Mouse (Mus musculus) ES-Bruce4 (cell line): ENCODE results near the gene Gm9747. TPM values are rescaled to one million over a fixed set of nuclear protein-coding genes. Genes with fewer than 3 reads are reported as not detected.

ENCODE experiments used
- H3K27ac ChIP-seq: 2 replicates; pipeline ENCODE4 v1.5.1; 2012; ENCODE audit warnings: low read length, inconsistent platforms; ENCODE audit not compliant: insufficient read depth
- H3K27me3 ChIP-seq: 2 replicates; pipeline ENCODE4 v1.6.1; 2012; ENCODE audit warnings: mild to moderate bottlenecking, low read length, inconsistent platforms; ENCODE audit not compliant: control insufficient read depth, poor library complexity, insufficient read depth, severe bottlenecking
- H3K36me3 ChIP-seq: 2 replicates; pipeline ENCODE4 v1.6.1; 2012; ENCODE audit warnings: inconsistent platforms, mild to moderate bottlenecking, low read length, moderate library complexity; ENCODE audit not compliant: control insufficient read depth, poor library complexity, insufficient read depth, severe bottlenecking
- H3K4me1 ChIP-seq: one replicate; pipeline ENCODE4 v1.8.1; 2011; ENCODE audit warnings: low read length; ENCODE audit not compliant: control insufficient read depth, insufficient read depth
- H3K4me3 ChIP-seq: 2 replicates; pipeline ENCODE4 v1.5.1; 2011; ENCODE audit warnings: low read depth, mild to moderate bottlenecking, low read length
- H3K9ac ChIP-seq: 2 replicates; pipeline ENCODE4 v1.6.1; 2012; ENCODE audit warnings: low read depth, mild to moderate bottlenecking, inconsistent platforms; ENCODE audit not compliant: poor library complexity, severe bottlenecking
- H3K9me3 ChIP-seq: replicated peaks from 2 replicates; pipeline ENCODE4 v1.6.1; 2012; ENCODE audit warnings: mild to moderate bottlenecking, low read length, inconsistent platforms; ENCODE audit not compliant: control insufficient read depth, poor library complexity, insufficient read depth, severe bottlenecking
- CTCF ChIP-seq: IDR thresholded peaks from one replicate; pipeline ENCODE4 v1.8.1; 2011; ENCODE audit warnings: low read depth, low read length
- EP300 ChIP-seq: IDR thresholded peaks from 2 replicates; pipeline ENCODE4 v1.6.1; 2011; ENCODE audit warnings: low read depth, low read length; ENCODE audit not compliant: insufficient read depth
- POLR2A ChIP-seq: IDR thresholded peaks from one replicate; pipeline ENCODE4 v1.8.1; 2011; ENCODE audit warnings: low read length; ENCODE audit not compliant: insufficient read depth
- polyA plus RNA-seq: library from polyadenylated mRNA; stranded (reverse); fragments of >200 nt; gene quantifications from 2 replicates; pipeline ENCODE4 v1.2.4, GENCODE M21; 2011; ENCODE audit warnings: low read depth; ENCODE audit not compliant: missing spikeins, insufficient read depth, insufficient read length

Gm9747 gene
- polyA plus RNA-seq, 1 experiment, result not detected

- Histone ChIP-seq H3K9me3 (no peaks in the 10 kb centered on the region), H3K4me3 (no peak overlapping the region), H3K9ac (no peak overlapping the region), H3K36me3 (no peaks in the 10 kb centered on the region), H3K27ac (no peak overlapping the region), H3K27me3 (no peaks in the 10 kb centered on the region), H3K4me1 (no peaks in the 10 kb centered on the region)
- no peak for TF ChIP-seq POLR2A
- TF ChIP-seq CTCF, result no peak
- TF ChIP-seq EP300, result no peak
Measured at GRCm38 (mm10) chr1:82234616-82235015, 1.7 kb downstream of the Gm9747 start.

DNA sequence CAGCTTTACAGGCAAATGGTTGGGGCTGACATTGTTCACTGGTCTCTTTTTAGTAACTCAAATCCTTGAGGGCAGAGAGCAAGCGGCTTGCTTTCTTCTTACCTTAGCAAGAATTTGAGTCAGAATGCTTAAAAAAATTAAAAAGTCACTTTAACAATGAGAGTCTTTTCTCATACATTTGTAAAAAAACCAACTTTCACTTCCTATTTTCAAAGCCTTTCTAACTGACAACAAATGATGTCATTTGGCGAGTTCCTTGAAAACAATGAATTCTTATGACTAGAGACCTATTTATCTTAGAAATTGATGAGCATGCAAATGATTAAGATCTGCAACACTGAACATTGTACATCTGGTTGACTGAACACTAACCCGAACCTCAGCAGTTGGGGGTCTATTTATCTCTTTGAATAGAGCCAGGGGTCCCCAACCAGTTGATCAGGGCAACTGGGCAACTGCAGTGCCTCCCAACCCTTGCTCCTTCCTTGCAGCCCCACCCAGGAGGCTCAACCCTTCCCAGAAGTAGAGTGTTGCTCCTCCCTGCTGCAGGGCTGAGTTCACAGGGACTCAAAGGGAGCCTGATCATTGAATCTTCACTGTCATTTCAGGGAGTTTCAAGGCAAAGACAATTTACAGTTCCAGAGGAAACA is 2.7 kb downstream of the Gm9747 start:
- Histone ChIP-seq H3K4me3 (no peak overlapping the region), H3K36me3 (no peaks in the 10 kb centered on the region), H3K27ac (no peak overlapping the region), H3K9me3 (no peaks in the 10 kb centered on the region), H3K4me1 (no peaks in the 10 kb centered on the region), H3K9ac (no peak overlapping the region), H3K27me3 (no peaks in the 10 kb centered on the region)
- TF ChIP-seq EP300 (no peak), CTCF (no peak), POLR2A (no peak)

DNA sequence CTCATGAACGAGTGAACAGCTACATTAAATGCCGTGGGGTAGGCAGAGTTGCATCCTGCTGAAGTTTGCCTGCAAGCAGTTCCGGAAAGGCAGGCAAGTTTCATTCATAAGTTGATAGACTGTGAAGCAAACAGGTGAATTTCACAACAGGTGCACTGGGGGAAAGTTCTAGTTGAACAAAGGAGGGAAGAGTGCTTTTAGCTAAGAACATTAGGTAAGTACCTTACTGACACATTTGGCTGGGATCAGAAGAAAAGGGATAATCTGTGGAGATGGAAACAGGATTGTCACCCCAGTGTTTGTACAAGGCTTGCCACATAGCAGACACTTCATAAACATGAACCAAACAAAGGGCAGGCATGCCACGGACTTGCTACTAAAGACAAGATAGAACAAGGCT is 5.3 kb downstream of the Gm9747 start:
- no peak overlapping the region for H3K27ac ChIP-seq

DNA sequence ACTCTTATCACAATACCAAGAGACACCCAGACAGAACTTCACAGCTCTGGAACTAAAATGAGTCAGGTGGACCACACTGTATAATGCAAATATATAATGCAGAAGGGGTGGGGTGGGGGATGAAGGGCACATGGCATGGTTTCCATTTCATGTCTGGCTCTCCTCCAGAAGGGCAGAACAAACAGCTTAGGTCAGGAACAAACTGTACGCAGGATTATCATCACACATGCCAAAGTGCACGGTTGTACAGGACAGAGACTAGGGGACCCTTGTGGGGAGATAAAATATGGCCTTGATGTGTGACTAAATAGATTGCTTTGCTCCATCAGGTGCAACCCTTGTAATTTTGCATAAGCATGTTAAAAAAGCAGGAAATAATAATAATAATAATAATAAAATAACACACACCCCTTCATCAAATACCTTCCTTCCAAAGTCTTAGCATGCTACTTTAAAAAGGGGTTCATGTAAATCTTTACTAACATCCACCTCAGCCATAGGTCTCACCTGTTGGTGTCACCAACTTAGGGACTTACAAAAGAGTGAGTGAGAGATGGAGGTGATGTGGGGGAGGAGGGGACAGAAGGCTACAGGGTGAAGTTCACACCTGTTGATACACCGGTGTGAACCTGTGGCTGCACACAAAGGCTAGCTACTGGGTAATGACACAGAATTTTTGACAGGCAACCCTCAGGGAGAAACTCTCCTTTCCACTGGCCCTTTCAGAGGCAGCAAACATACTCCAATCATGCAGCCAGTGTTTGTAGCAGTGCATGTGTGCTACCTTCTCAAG is 6.7 kb downstream of the Gm9747 start:
- Histone ChIP-seq H3K4me3 (no peak overlapping the region), H3K9ac (no peak overlapping the region), H3K4me1 (no peaks in the 10 kb centered on the region), H3K9me3 (no peaks in the 10 kb centered on the region), H3K27ac (no peak overlapping the region), H3K36me3 (no peaks in the 10 kb centered on the region), H3K27me3 (no peaks in the 10 kb centered on the region)
- TF ChIP-seq POLR2A (no peak), CTCF (no peak), EP300 (no peak)

More for the DNA sequence above, 5.3 kb downstream of the Gm9747 start:
- Histone ChIP-seq H3K4me1 (no peaks in the 10 kb centered on the region), H3K27me3 (no peaks in the 10 kb centered on the region), H3K4me3 (no peak overlapping the region), H3K9ac (no peak overlapping the region), H3K36me3 (no peaks in the 10 kb centered on the region), H3K9me3 (no peaks in the 10 kb centered on the region)
- TF ChIP-seq EP300, result no peak
- no peak for TF ChIP-seq POLR2A
- no peak for TF ChIP-seq CTCF

GRCm38 (mm10) chr1:82243260-82243825 is 10.4 kb downstream of the Gm9747 start:
- Histone ChIP-seq H3K9ac (no peak overlapping the region), H3K9me3 (no peaks in the 10 kb centered on the region), H3K27me3 (no peaks in the 10 kb centered on the region), H3K4me1 (no peaks in the 10 kb centered on the region), H3K4me3 (no peak overlapping the region), H3K27ac (no peak overlapping the region), H3K36me3 (no peaks in the 10 kb centered on the region)
- TF ChIP-seq EP300, result no peak
- no peak for TF ChIP-seq POLR2A
- no peak for TF ChIP-seq CTCF

GRCm38 (mm10) chr1:82245002-82245401 is 12.1 kb downstream of the Gm9747 start:
- Histone ChIP-seq H3K9ac (no peak overlapping the region), H3K27ac (no peak overlapping the region), H3K9me3 (no peaks in the 10 kb centered on the region), H3K36me3 (no peaks in the 10 kb centered on the region), H3K27me3 (no peaks in the 10 kb centered on the region), H3K4me3 (no peak overlapping the region), H3K4me1 (no peaks in the 10 kb centered on the region)
- TF ChIP-seq CTCF, result no peak
- no peak for TF ChIP-seq EP300
- no peak for TF ChIP-seq POLR2A
